Mouse (Mus musculus): ENCODE measurements at regions not wholly inside any gene's neighbourhood (a gene's known extent, or its start where the extent isn't known, plus 50 kb on each side); places are given as distances from the start of the nearest gene placed in this dataset.
A peak's percentile ranks its signal among the peaks of the same experiment; 100 is the strongest.

GRCm38 (mm10) chr12:26877691-26878121 lies 408.7 kb downstream of the Cmpk2 start:
- 54% methylated on average over 2 of the region's 2 CpGs for WGBS
- H3K27me3 ChIP-seq = no peaks in the 10 kb centered on the region
- H3K9ac ChIP-seq = no peak overlapping the region
- no peak overlapping the region for H3K4me2 ChIP-seq (replicated peaks)
- no peak for ATAC-seq (ENCODE audit: insufficient number of reproducible peaks, low FRiP score, low TSS enrichment, low read depth)
- no peak overlapping the region for H3K27ac ChIP-seq (replicated peaks)
- H3K9me3 ChIP-seq (replicated peaks) = no peaks in the 10 kb centered on the region
- no peaks in the 10 kb centered on the region for H3K36me3 ChIP-seq
- no peaks in the 10 kb centered on the region for H3K4me1 ChIP-seq
- H3K4me3 ChIP-seq (replicated peaks) = no peak overlapping the region

- Histone ChIP-seq H3K27me3 (no peaks in the 10 kb centered on the region), H3K4me2 (replicated peaks) (no peak overlapping the region), H3K36me3 (no peaks in the 10 kb centered on the region), H3K4me3 (replicated peaks) (no peak overlapping the region), H3K4me1 (no peaks in the 10 kb centered on the region), H3K27ac (replicated peaks) (no peak overlapping the region), H3K9ac (no peak overlapping the region), H3K9me3 (replicated peaks) (no peaks in the 10 kb centered on the region)
- ATAC-seq (ENCODE audit: insufficient number of reproducible peaks, low FRiP score, low TSS enrichment, low read depth) = no peak
- 71% methylated on average over 3 of the region's 3 CpGs for WGBS
Observed at GRCm38 (mm10) chr12:26877284-26877683, 408.3 kb downstream of the Cmpk2 start.

- ATAC-seq (ENCODE audit: insufficient number of reproducible peaks, low FRiP score, low TSS enrichment, low read depth) = no peak
- H3K9me3 ChIP-seq (replicated peaks) = no peaks in the 10 kb centered on the region
- 41% methylated on average over 3 of the region's 3 CpGs for WGBS
- H3K27ac ChIP-seq (replicated peaks) = no peak overlapping the region
- no peaks in the 10 kb centered on the region for H3K27me3 ChIP-seq
- H3K9ac ChIP-seq = no peak overlapping the region
- H3K4me1 ChIP-seq = no peaks in the 10 kb centered on the region
- no peak overlapping the region for H3K4me3 ChIP-seq (replicated peaks)
- no peak overlapping the region for H3K4me2 ChIP-seq (replicated peaks)
- H3K36me3 ChIP-seq = no peaks in the 10 kb centered on the region
Observed at GRCm38 (mm10) chr12:26872466-26872865, 403.5 kb downstream of the Cmpk2 start.

- H3K36me3 ChIP-seq = no peaks in the 10 kb centered on the region
Observed at GRCm38 (mm10) chr12:26867731-26868130, 398.7 kb downstream of the Cmpk2 start.

GRCm38 (mm10) chr12:26855091-26855516 lies 386.1 kb downstream of the Cmpk2 start:
- H3K36me3 ChIP-seq = no peaks in the 10 kb centered on the region
- WGBS = 19% methylated on average over 1 of the region's 1 CpGs
- no peaks in the 10 kb centered on the region for H3K27me3 ChIP-seq
- peak; percentile 70 for ATAC-seq (ENCODE audit: insufficient number of reproducible peaks, low FRiP score, low TSS enrichment, low read depth)
- no peak overlapping the region for H3K4me3 ChIP-seq (replicated peaks)
- H3K4me1 ChIP-seq = peaks cover 4% of the 10 kb centered on the region; the same call in 1 of the 2 replicates
- peaks cover 13% of the 10 kb centered on the region for H3K9me3 ChIP-seq (replicated peaks)
- no peak overlapping the region for H3K4me2 ChIP-seq (replicated peaks)
- no peak overlapping the region for H3K27ac ChIP-seq (replicated peaks)
- no peak overlapping the region for H3K9ac ChIP-seq

More at GRCm38 (mm10) chr12:26867731-26868130, 398.7 kb downstream of the Cmpk2 start:
- Histone ChIP-seq H3K4me1 (no peaks in the 10 kb centered on the region), H3K4me3 (replicated peaks) (no peak overlapping the region), H3K27ac (replicated peaks) (no peak overlapping the region), H3K27me3 (no peaks in the 10 kb centered on the region), H3K9ac (no peak overlapping the region), H3K4me2 (replicated peaks) (no peak overlapping the region), H3K9me3 (replicated peaks) (no peaks in the 10 kb centered on the region)
- WGBS = 63% methylated on average over 6 of the region's 6 CpGs
- no peak for ATAC-seq (ENCODE audit: insufficient number of reproducible peaks, low FRiP score, low TSS enrichment, low read depth)

GRCm38 (mm10) chr12:26844917-26845316 lies 375.9 kb downstream of the Cmpk2 start:
- no peak overlapping the region for H3K9ac ChIP-seq
- no peaks in the 10 kb centered on the region for H3K9me3 ChIP-seq (replicated peaks)
- no peaks in the 10 kb centered on the region for H3K27me3 ChIP-seq
- no peaks in the 10 kb centered on the region for H3K4me1 ChIP-seq
- 83% methylated on average over 12 of the region's 12 CpGs for WGBS
- H3K4me3 ChIP-seq (replicated peaks) = no peak overlapping the region
- H3K27ac ChIP-seq (replicated peaks) = no peak overlapping the region
- no peak overlapping the region for H3K4me2 ChIP-seq (replicated peaks)
- no peaks in the 10 kb centered on the region for H3K36me3 ChIP-seq
- ATAC-seq (ENCODE audit: insufficient number of reproducible peaks, low FRiP score, low TSS enrichment, low read depth) = no peak

GRCm38 (mm10) chr12:26842696-26843095 lies 373.7 kb downstream of the Cmpk2 start:
- Histone ChIP-seq H3K9me3 (replicated peaks) (no peaks in the 10 kb centered on the region), H3K4me2 (replicated peaks) (no peak overlapping the region), H3K36me3 (no peaks in the 10 kb centered on the region), H3K27me3 (no peaks in the 10 kb centered on the region), H3K27ac (replicated peaks) (no peak overlapping the region), H3K9ac (no peak overlapping the region), H3K4me3 (replicated peaks) (no peak overlapping the region), H3K4me1 (no peaks in the 10 kb centered on the region)
- no peak for ATAC-seq (ENCODE audit: insufficient number of reproducible peaks, low FRiP score, low TSS enrichment, low read depth)
- 31% methylated on average over 5 of the region's 5 CpGs for WGBS

- no peak for ATAC-seq (ENCODE audit: insufficient number of reproducible peaks, low FRiP score, low TSS enrichment, low read depth)
- Histone ChIP-seq H3K27ac (replicated peaks) (no peak overlapping the region), H3K9ac (no peak overlapping the region), H3K4me2 (replicated peaks) (no peak overlapping the region), H3K36me3 (no peaks in the 10 kb centered on the region), H3K4me3 (replicated peaks) (no peak overlapping the region), H3K9me3 (replicated peaks) (no peaks in the 10 kb centered on the region), H3K27me3 (no peaks in the 10 kb centered on the region), H3K4me1 (0 out of 2 replicates have a peak, but pooled peaks cover 10% of the 10 kb centered on the region)
- 22% methylated on average over 3 of the region's 3 CpGs for WGBS
Observed at GRCm38 (mm10) chr12:26821257-26821968, 352.4 kb downstream of the Cmpk2 start.

GRCm38 (mm10) chr12:26817866-26818265 lies 348.9 kb downstream of the Cmpk2 start:
- no peak for ATAC-seq (ENCODE audit: insufficient number of reproducible peaks, low FRiP score, low TSS enrichment, low read depth)
- Histone ChIP-seq H3K9ac (no peak overlapping the region), H3K36me3 (no peaks in the 10 kb centered on the region), H3K4me1 (0 out of 2 replicates have a peak, but pooled peaks cover 10% of the 10 kb centered on the region), H3K9me3 (replicated peaks) (no peaks in the 10 kb centered on the region), H3K4me2 (replicated peaks) (no peak overlapping the region), H3K27ac (replicated peaks) (no peak overlapping the region), H3K27me3 (no peaks in the 10 kb centered on the region), H3K4me3 (replicated peaks) (no peak overlapping the region)
- WGBS = 88% methylated on average over 3 of the region's 3 CpGs

- ATAC-seq (ENCODE audit: insufficient number of reproducible peaks, low FRiP score, low TSS enrichment, low read depth) = no peak
- Histone ChIP-seq H3K4me3 (replicated peaks) (no peak overlapping the region), H3K36me3 (no peaks in the 10 kb centered on the region), H3K27me3 (no peaks in the 10 kb centered on the region), H3K9me3 (replicated peaks) (no peaks in the 10 kb centered on the region), H3K4me1 (0 out of 2 replicates have a peak, but pooled peaks cover 3% of the 10 kb centered on the region), H3K9ac (no peak overlapping the region), H3K4me2 (replicated peaks) (no peak overlapping the region), H3K27ac (replicated peaks) (no peak overlapping the region)
- WGBS = 29% methylated on average over 8 of the region's 8 CpGs
Observed at GRCm38 (mm10) chr12:26815771-26816170, 346.8 kb downstream of the Cmpk2 start.

- H3K4me3 ChIP-seq (replicated peaks) = no peak overlapping the region
- peaks cover 8% of the 10 kb centered on the region; the same call in 1 of the 2 replicates for H3K4me1 ChIP-seq
- no peak overlapping the region for H3K27ac ChIP-seq (replicated peaks)
- H3K9me3 ChIP-seq (replicated peaks) = no peaks in the 10 kb centered on the region
- no peak overlapping the region for H3K4me2 ChIP-seq (replicated peaks)
- ATAC-seq (ENCODE audit: insufficient number of reproducible peaks, low FRiP score, low TSS enrichment, low read depth) = no peak
- no peaks in the 10 kb centered on the region for H3K36me3 ChIP-seq
- H3K27me3 ChIP-seq = no peaks in the 10 kb centered on the region
- WGBS = 59% methylated on average over 5 of the region's 5 CpGs
- H3K9ac ChIP-seq = no peak overlapping the region
Observed at GRCm38 (mm10) chr12:26810565-26811177, 341.7 kb downstream of the Cmpk2 start.
